Mouse (Mus musculus) layer of hippocampus, adult 18-20 months (tissue): ENCODE data around the gene Phf23. TPM values are rescaled to one million over a fixed set of nuclear protein-coding genes. Genes with fewer than 3 reads are reported as not detected.
"Not testable (repeated sequence)": the region's sequence is repeated elsewhere in the genome, so short reads cannot be mapped to it uniquely, and the experiment has no call there.

Experiments used
- DNase-seq, 2 experiments: peaks; one replicate each; pipeline ENCODE4 v3.0.0; 2022; ENCODE audit warnings: low spot score in 2 of 2
- long read RNA-seq: library from polyadenylated mRNA; stranded (forward); transcript quantifications from one replicate; pipeline ENCODE4 v2.0.0, GENCODE M21; 2021
- total RNA-seq, 2 experiments: library from RNA; stranded (reverse); gene quantifications; 2 replicates each; pipeline ENCODE4 v1.2.3; 2021

Phf23 gene
- 10 to 100 TPM; 50.3 TPM for total RNA-seq
- long read RNA-seq, transcript Phf23-201 (5 exons, 2,006 nt), result major isoform, 34 of 51 reads
- long read RNA-seq, partial matches to known transcripts, result 3 of 51 reads
- long read RNA-seq, other reads (novel, unspliced or antisense), result 9 of 51 reads

GRCm38 (mm10) chr11:69995391-69995960 lies at the start of gene Phf23:
Gene Phf23 (plus strand): TSS chr11:69995777.
- peak; percentile 98 for DNase-seq

GRCm38 (mm10) chr11:69945997-69946891 lies 49.3 kb upstream of the Phf23 start:
- DNase-seq, result no peak

GRCm38 (mm10) chr11:69947337-69948065 lies 48.1 kb upstream of the Phf23 start:
- no peak for DNase-seq

GRCm38 (mm10) chr11:69948066-69948762 lies 47.4 kb upstream of the Phf23 start, which contains the start of gene Slc2a4:
Gene Slc2a4 (minus strand): TSS chr11:69948188.
- DNase-seq, result peak in 1 of 2 experiments; percentile 38

- peak; percentile 34 to 80 for DNase-seq
Measured at GRCm38 (mm10) chr11:69948763-69949150, 46.8 kb upstream of the Phf23 start.

- no peak for DNase-seq
Measured at GRCm38 (mm10) chr11:69950807-69951459, 44.6 kb upstream of the Phf23 start.

GRCm38 (mm10) chr11:69952274-69952673 lies 43.3 kb upstream of the Phf23 start:
- no peak for DNase-seq

- no peak for DNase-seq
Measured at GRCm38 (mm10) chr11:69953267-69953915, 42.2 kb upstream of the Phf23 start.

GRCm38 (mm10) chr11:69955618-69956017 lies 40.0 kb upstream of the Phf23 start:
- DNase-seq, result not testable (repeated sequence)

- no peak for DNase-seq
Measured at GRCm38 (mm10) chr11:69956218-69956617, 39.4 kb upstream of the Phf23 start.

- no peak for DNase-seq
Measured at GRCm38 (mm10) chr11:69960616-69961015, 35.0 kb upstream of the Phf23 start.

- DNase-seq, result no peak
Measured at GRCm38 (mm10) chr11:69961841-69962240, 33.7 kb upstream of the Phf23 start.

GRCm38 (mm10) chr11:69964650-69965270 lies 30.8 kb upstream of the Phf23 start, which contains the start of gene Cldn7:
Gene Cldn7 (plus strand): TSS chr11:69964779.
- DNase-seq, result no peak

GRCm38 (mm10) chr11:69965271-69966005 lies 30.1 kb upstream of the Phf23 start:
- no peak for DNase-seq

- no peak for DNase-seq
Measured at GRCm38 (mm10) chr11:69966006-69966859, 29.3 kb upstream of the Phf23 start.

- DNase-seq, result no peak
Measured at GRCm38 (mm10) chr11:69966860-69967517, 28.6 kb upstream of the Phf23 start.

- DNase-seq, result no peak
Measured at GRCm38 (mm10) chr11:69968793-69969192, 26.8 kb upstream of the Phf23 start.
